Mouse (Mus musculus): ENCODE measurements around the gene Mindy3.
"Not testable (repeated sequence)": the region's sequence is repeated elsewhere in the genome, so short reads cannot be mapped to it uniquely, and the experiment has no call there.

The Mindy3 gene

DNA sequence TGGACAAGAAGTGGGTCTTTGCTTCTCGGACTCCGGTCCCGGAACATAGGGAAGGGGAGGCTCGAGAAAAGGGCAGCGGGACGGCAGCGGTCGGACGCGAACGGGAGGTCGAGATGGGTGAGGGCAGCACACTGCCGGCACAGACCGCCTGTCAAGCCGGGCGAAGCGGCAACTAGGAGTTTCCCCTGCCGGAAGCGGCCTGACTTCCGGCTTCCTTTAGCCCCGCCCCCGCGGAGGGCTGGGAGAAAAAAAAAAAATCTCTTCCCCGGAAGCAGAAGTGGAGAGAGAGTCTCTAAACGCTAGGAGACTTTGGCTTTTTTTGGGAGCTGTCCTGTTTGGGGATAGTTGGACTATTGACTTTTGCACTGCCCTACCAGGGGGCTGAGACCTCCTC is at the start of gene Mindy3:
Gene Mindy3, minus strand, starts transcription at position 209 of the 394 bp plus-strand sequence.
- peak; percentile 94 to 95 for DNase-seq

DNA sequence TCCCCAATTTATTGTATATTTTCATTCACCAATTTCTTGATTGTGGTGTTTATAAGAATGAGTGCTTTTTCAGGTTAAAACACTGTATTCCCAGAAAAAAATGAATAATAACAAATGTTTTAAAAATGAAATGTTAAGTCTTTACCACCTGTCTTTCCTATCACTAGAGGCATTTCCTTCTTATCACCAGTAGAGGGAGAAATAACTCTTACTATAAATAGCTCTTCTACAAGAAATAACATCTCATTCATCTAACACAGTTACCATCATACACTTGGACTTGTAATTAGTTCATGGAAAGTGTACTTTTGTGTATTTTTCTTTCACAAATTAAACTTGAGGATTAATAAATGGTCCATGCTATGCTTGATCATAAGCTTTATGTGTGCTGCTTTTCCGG is 40.5 kb upstream of the Mindy3 start:
- DNase-seq = peak in 1 of 2 experiments; percentile 3

DNA sequence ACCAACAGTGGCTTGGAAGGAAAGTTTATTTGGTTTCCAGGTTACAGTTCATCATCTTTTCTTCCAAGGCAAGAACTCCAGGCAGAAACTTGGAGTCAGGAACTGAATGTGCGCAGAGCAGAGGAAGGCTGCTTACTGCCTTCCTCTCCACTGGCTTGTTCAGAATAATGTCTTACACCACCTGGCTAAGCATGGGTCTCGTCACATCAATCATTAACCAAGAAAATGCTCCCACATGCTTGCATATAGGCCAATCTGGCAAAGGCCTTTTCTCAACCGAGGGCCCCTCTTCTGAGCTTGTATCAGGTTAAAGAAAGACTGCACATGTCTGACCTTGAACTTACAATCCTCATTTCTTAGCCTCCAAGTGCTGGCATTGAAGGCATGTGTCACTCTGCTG is 30.8 kb upstream of the Mindy3 start:
- DNase-seq = no peak

DNA sequence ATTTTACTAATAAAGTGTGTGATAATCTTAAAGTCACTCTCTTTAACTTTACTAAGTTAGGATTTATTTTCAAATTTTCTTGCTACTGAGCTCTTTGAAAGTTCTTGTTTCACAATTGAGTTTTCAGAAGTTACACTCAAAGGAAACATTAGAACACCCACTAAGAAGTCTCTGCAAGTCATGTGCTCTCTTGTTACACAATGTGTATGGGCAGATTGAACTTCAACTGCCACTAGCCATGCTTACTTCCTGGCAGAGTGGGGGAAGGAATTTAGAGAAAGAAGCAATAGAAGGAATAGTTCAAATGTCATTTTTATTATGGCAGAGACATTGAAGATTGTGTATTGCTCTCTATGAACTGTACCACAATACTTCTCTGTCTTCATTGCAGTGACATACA is 20.9 kb upstream of the Mindy3 start:
- no peak for DNase-seq

DNA sequence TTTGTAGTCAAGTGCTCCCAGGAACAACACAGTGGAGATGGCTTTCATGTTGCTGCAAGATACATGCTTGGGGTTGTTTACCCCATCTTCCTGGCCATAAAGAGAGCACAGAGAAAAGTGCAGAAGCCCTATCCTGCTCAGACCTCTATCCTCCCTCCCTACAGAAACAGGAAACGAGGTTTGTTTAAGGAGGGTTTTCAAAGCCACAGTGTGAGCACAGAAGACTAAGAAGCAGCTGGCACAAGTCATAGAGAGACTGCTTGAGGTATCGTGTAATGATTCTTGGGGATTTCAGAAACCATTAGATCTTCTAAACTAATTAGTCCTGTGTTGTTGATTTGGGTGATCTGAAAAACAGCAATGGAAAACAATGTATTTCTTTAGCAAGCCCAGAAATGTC is 20.3 kb upstream of the Mindy3 start:
- no peak for DNase-seq

DNA sequence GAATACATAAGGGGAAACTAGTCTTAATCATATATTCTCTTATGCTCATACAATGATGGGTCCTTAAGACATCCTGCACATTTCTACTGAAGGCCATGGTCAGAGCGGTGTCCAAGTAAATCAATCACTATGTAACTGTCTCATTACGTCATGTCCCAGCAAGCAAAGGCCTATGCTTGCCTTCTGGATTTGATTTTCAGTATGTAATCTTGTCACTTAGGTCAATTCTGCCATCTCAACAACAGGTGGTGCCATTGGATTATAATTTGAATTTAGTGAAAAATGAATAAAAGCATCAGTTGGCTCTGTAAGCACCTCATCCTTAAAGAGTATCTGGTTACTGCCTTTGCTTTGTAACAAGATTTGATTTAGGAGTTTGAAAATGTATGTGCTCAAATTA is 18.9 kb upstream of the Mindy3 start:
- DNase-seq = peak in 1 of 2 experiments; percentile 18

DNA sequence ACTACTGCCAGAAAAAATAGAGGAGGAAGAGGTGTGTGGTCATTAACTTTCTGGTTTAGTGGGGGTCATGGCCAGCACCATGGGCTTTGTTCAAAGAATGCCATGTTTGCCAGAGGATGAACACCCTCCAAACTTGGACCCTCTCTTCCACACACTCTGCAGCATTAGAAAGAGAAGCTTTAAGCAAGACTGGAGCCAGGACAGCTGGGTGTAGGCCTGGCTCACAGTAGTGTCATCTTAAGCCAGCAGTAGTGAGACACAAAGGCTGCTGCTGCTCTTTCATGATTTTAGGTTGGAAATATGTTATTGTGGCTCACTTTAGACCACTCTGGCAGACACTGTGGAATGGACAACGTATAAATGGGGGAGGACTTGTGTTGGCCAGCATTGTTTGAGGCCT is 12.8 kb upstream of the Mindy3 start:
- no peak for DNase-seq

DNA sequence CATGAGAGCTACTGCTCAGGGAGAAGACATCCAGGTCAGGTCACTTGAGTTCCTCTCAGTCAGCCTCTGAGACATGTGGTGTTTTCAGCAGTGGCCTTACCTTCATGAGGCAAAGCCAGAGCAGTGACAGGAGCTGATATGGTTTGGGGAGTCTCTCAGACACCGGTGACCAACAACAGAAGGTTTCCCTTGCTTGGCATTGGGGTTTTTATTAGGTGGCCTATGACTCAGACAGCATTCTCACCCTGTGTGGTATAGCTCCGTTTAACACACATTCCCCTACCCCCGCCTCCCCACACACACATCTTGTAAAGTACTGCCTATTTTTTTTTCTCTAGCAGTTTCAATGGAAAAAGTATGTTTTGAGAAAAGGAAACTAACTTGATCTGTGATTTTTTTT is 5.1 kb upstream of the Mindy3 start:
- DNase-seq = no peak

DNA sequence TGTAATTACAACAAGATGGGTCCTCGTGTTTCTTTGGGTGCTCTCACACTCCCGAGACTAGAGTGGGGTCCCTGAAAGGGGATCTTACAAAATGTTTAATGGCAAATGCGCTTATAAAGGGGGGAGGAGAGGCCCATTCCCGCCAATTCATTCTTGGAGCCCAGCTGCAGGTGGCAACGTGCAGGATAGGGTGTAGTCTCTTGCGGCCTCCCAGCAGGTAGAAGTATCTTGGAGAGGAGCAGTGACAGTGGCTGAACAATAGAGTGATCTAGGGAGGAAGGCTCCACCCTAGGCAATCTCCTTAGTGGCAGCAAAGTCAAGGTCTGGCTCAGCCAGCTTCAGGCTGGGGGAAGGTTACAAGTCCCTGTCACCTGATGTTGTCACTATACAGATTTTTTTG is 4.2 kb upstream of the Mindy3 start:
- not testable (repeated sequence) for DNase-seq

DNA sequence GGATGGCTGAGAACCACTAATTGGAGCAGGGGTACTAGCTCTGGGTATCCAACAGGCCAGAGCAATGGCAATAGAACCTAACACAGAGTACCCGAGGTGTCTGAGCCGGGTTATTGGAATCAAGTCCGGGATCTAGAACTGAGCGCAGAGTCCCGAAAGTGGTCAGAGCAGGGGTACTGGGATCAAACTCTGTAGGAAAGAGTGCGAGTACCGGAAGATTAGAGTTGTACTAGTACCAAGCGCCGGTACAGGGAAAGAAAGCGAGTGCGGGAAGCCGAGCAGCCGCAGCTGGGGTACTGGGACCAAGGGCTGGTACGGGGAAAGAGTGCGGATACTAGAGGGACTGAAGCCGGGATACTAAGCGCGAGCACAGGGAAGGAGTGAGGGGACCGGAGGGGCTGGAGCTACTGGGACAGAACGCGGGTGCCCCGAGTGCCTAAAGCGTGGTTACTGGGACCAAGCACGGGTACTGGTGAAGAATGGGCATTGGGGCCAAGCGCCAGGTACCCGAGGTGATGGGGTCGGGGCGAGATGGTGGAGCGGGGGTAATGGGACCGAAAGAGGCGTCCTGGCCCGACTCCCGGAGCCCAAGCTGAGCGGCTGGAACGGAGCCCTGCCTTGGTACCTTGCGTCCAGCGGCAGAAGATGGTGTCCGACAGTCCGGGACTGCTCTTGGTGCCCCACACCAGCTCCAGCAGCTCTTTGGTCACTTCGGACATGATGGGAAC is 572 bp downstream of the Mindy3 start:
- peak; percentile 73 to 77 for DNase-seq

DNA sequence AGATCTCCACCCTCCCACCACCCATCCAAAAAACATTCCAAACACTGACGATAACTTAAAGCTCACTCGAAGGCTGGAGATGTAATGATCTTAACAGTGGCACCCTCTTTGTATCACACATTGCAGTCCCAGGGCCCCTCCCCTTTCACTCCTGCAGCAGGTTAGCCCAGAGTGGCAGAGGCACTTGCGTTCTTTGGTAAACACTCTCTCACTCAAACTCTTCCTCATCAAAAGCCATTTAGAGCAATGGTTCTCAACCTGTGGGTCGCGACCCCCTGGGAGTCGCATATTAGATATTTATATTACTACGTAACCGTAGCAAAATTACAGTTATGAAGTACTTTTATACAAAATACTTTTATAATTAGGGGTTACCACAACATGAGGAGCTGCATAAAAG is 1.1 kb downstream of the Mindy3 start:
- DNase-seq = peak in 1 of 2 experiments; percentile 4

DNA sequence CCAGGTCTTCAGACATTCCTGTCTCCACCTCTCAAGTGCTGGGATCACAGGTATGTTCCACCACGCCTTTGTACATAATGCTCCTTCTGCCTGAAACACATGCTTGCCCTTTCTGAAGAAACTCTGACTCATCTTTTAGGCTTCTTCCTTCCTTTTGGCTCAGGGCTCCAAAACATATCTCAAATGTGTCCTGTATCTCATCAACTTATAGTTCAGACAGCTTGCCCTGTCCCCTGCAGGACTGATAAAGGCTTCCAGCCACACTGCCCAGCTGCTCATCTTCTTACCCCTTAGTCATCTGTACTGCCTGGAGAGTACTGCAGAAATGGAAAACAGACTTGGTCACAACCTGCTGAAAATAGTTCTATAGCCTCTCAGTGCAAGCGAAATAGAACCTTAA is 7.0 kb downstream of the Mindy3 start:
- DNase-seq = no peak

DNA sequence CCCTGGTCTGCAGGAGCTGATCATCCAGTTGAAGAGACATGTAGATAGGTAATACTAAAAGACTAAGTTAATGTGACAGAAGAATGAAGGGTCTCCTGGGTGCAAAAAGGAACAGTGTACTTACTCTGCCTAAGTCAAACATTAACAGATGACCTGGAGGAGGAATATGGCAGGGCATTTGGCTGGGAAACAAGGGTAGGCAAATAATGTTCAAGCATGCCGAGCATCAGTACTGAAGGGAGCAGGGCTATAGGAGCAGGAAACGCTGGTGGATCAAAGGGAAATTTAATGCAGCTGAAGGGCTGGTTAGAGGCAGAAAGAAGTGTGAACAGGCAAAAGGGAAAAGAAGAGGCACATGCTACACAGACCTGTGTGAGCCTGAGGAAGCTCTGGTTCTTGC is 8.1 kb downstream of the Mindy3 start:
- DNase-seq = no peak

DNA sequence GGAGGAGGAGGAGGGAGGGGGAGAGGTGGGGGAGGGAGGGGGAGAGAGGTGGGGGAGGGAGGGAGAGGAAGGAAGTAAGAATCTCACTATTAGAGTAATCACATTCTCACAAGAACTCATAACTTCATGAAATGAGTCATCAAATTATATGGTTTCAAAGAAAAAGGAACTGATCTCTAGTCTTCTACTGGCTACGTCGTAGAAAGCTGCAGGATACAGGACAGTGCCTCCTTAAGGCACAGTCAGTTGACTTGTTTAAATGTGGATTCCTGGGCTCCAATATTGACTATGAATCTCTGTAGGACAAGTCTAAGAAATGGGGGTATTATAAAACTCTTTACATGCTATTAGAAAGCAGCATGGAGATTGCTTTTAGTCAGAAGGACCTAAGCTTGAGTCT is 12.5 kb downstream of the Mindy3 start:
- DNase-seq = no peak

DNA sequence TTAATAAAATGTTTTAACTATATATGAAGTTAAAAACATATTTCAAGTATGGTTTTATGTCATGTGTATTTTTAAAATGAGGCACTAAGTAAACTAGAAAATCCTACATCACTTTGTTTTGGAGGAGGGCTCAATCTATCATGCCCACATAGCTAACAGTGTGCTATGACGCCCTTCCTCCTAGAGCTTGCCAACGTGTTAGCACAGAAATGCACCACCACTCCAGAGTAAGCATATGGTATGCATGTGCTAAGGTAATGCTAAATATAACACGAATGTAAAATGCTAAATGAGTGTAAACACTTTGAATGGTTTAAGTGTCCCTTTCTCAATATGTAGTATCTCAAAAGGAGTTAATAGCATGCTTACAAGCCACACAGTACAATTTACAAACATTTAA is 16.8 kb downstream of the Mindy3 start:
- no peak for DNase-seq

DNA sequence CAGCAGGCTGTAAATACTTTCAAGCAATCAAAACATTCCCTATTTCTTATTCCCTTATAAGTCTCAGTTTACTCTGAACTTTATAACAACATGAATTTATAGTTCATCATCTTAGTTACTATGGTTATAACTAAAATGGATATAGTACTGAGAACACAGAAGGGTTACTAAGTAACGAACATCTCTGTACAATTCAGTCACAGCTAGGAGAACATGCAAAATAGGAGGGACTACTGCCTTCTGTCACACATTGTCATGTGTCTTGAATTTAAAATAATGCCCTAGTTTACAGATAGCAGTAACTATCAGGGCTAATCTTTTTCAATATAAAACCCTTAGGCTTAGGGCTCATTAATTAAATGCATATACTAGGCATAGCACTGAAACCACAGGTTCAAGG is 18.1 kb downstream of the Mindy3 start:
- DNase-seq = no peak

DNA sequence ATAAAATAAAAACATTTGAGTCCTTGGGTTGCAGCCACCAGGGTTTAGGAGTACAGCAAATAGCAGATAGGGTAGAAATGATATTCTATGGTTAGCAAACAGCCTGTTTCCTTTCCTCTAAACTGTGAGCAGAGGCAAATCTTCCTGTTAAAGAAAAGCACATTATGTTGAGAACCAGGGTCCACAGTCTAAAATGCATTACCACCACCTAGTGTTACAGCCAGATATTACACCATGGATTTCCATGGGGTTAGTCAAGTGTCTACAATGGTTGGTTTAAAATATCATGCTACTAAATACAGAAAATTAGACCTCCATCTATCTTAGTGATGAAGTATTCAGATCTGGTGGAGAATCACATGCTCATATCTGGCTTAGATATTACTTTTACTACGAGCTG is 30.2 kb downstream of the Mindy3 start:
- peak; percentile 64 to 79 for DNase-seq

DNA sequence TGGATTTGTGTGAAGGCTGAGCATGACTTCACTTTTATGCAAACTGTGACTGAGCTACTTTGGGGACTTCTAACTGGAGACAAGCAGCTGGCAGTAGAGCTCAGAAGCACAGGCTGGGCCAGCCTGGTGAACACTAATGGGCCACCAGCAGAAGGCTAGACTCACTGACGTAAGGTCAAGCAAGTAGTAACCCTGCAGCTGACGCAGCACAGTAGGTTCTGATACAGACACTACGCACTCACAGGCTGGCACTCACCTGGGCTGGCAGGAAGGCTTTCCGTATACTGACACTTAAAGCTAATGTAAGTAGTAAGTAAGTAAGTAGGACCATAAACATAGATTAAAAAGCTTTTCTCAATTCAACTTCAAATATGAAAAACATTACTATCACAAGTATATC is 30.7 kb downstream of the Mindy3 start:
- DNase-seq = no peak

DNA sequence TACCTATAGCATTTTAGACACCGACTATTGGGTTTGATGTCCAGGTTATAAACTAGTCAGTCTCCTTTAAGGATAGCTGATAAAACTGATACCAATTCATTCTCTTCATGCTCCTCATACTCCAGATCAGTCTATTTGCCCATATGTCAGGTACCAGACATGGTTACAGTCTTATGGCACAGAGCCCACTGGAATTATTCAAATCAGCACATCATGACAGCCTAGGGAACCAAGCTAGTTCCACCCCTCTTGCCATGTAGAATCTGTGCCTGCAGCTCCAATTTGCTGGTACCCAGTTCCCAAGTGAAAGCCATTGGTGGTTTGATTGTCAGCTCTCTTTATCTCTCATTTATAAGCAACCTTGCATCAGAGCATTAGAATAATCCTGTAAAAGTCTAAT is 34.9 kb downstream of the Mindy3 start:
- peak; percentile 10 to 15 for DNase-seq

DNA sequence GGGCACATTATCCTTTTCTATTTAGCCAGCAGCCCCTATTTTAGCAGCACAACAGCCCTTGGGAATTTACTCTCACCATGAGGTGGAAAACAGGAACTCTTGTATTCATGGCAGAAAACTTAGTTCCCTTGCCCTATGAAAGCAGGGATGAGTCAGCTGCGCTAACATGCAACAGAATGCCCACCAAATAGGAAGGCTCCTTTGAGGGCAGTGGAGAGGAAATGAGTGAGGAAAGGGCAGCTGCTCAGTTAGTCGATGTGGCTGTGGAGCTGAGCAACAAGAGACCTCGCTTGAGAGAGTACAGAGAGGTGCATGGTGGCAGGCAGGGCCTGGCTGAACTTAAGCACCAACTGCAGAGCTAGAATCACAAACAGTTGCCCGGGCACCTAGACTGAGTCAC is 36.6 kb downstream of the Mindy3 start:
- DNase-seq = no peak

DNA sequence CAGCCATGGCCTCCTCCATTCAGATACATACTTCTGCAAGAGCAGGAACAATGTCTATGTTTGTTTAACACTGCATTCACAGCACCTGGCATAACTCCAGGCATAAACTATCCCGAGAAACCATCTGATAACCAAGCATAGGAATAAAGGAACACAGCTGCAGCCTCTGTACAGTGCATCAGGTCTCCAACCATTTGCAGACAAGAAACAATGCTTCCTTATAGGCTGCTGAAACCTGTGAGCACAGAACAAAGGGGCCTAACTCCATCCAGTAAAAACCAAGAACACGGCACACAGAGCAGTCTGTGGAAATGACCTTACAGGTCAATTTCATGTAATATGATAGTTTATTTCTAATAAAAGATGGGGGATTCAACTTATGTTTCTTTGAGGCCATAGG is 39.0 kb downstream of the Mindy3 start:
- no peak for DNase-seq

DNA sequence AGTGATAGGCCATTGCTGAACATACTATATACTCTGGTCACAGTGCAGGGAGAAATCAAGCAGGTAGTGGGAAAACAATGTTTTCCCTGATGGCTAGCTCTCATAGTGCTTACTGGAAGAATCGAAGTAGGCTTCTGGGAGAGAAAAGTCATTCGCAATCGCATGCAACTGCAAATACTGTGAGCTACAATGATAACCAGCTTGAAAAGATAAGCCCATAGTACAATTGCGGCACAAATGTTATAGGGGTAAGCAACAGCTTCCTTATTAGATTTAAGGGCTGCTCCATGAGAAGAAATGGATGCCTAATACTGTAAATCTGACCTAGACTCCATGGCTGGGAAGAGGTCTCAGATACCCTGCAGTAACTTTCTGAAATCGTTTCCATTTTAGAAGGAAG is 40.7 kb downstream of the Mindy3 start:
- no peak for DNase-seq

DNA sequence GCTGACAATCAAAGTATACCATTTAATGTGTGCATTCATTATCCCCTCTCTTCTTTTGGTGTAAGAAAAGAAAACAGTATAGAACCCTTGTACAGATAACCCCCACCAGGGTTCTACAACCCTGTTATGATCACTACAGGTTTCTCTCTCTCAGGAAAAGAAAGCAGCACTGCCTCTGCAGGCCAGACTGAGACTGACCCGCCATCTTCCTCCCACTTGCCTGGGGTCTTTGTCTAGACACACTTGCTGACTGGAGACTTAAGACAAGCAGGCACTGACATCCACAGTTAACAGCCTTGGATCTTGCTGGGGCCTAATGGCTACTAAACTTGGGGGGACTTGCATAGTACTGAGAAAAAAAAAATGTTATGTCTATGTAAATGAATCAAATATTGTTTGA is 42.2 kb downstream of the Mindy3 start:
- no peak for DNase-seq

DNA sequence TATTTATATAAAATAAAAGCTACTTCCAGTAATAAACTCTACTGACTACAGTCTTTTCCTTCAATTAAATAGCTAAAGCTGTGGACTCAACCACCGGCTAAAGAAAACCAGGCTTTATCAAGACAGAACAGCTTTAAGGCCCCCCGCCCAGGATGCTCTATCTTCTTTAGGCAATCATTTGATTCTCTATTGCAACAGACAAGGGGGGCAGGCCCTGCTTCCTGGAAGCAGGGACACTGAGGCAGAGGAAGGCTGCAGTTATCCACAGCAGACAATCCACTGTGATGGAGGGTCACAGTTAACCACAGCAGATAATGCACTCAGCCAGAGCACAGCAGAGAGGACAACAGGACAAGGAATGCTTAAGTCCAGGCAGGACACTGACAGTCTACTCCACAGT is 46.4 kb downstream of the Mindy3 start:
- DNase-seq = no peak

DNA sequence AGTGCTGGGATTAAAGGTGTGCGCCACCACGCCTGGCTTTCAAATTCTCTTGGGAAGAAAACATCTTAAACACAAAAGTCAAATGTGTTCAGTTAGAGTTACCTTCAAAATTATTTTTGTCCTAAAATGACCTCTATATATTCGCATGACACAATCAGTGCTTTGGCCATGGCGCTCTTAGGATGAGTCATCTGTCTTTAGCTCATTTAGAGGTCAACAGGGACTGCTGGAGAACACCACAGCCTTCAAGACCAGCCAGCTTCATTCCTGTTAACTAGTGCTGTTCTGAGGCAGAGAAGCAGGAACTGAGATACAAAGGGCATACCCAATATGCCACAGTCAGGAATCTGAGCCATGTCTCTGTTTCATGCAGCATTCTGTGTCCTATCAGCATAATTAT is 47.9 kb downstream of the Mindy3 start:
- no peak for DNase-seq

Data from cerebellum, postnatal 10 days (tissue).